Mouse (Mus musculus) stomach, embryonic 14.5 days (tissue): ENCODE measurements around the gene Crip2. TPM values are rescaled to one million over a fixed set of nuclear protein-coding genes. Genes with fewer than 3 reads are reported as not detected.

Source experiments
- ATAC-seq: fragments of 200-750 bp; cut with Nextera tagmentation; 2 replicates; pipeline ENCODE4 v1.8.0; 2017; ENCODE audit warnings: low read depth, moderate TSS enrichment; ENCODE audit not compliant: insufficient number of reproducible peaks, insufficient read depth, low FRiP score
- H3K27ac ChIP-seq: fragments of 300-500 bp; sonication (generic); 2 replicates; pipeline ENCODE4 v1.5.1; 2014; ENCODE audit warnings: mild to moderate bottlenecking, low read length, moderate library complexity, mixed read lengths
- H3K27me3 ChIP-seq: fragments of 300-500 bp; sonication (generic); 2 replicates; pipeline ENCODE4 v1.6.1; 2014; ENCODE audit warnings: low read length, control low read depth, mixed read lengths; ENCODE audit not compliant: control insufficient read depth, insufficient read depth
- H3K36me3 ChIP-seq: fragments of 300-500 bp; sonication (generic); 2 replicates; pipeline ENCODE4 v1.6.1; 2014; ENCODE audit warnings: mild to moderate bottlenecking, control low read depth, low read length, moderate library complexity, mixed read lengths; ENCODE audit not compliant: control insufficient read depth, insufficient read depth
- H3K4me1 ChIP-seq: fragments of 300-500 bp; sonication (generic); 2 replicates; pipeline ENCODE4 v1.6.1; 2014; ENCODE audit warnings: low read length, control low read depth, mixed read lengths; ENCODE audit not compliant: control insufficient read depth, insufficient read depth
- H3K4me2 ChIP-seq: fragments of 300-500 bp; sonication (generic); replicated peaks from 2 replicates; pipeline ENCODE4 v1.6.1; 2014; ENCODE audit warnings: low read depth, low read length, control low read depth
- H3K4me3 ChIP-seq: fragments of 300-500 bp; sonication (generic); 2 replicates; pipeline ENCODE4 v1.5.1; 2014; ENCODE audit warnings: low read depth, low read length, control low read depth
- H3K9ac ChIP-seq: fragments of 300-500 bp; sonication (generic); replicated peaks from 2 replicates; pipeline ENCODE4 v1.6.1; 2014; ENCODE audit warnings: low read depth, mild to moderate bottlenecking, control low read depth, low read length, moderate library complexity, mixed read lengths
- H3K9me3 ChIP-seq: fragments of 300-500 bp; sonication (generic); 2 replicates; pipeline ENCODE4 v1.6.1; 2016; ENCODE audit warnings: low read depth, low read length, control low read depth; ENCODE audit not compliant: control insufficient read depth
- WGBS: fragments of 180-500 bp; shearing (Covaris S2); extraction: QIAGEN DNeasy Blood & Tissue Kit; methylation state at CpG from one replicate; pipeline ENCODE4 v1.1.7; 2014; 5-methylcytosine and 5-hydroxymethylcytosine counted together
- polyA plus RNA-seq: library from polyadenylated mRNA; unstranded; fragments of >200 nt; fragmentation: Nextera tagmentation; extraction: Ambion mirVana; gene quantifications from 2 replicates; pipeline ENCODE4 v1.2.1, GENCODE M21; 2014

The Crip2 gene
- 118 and 124 TPM in 2 replicates for polyA plus RNA-seq

DNA sequence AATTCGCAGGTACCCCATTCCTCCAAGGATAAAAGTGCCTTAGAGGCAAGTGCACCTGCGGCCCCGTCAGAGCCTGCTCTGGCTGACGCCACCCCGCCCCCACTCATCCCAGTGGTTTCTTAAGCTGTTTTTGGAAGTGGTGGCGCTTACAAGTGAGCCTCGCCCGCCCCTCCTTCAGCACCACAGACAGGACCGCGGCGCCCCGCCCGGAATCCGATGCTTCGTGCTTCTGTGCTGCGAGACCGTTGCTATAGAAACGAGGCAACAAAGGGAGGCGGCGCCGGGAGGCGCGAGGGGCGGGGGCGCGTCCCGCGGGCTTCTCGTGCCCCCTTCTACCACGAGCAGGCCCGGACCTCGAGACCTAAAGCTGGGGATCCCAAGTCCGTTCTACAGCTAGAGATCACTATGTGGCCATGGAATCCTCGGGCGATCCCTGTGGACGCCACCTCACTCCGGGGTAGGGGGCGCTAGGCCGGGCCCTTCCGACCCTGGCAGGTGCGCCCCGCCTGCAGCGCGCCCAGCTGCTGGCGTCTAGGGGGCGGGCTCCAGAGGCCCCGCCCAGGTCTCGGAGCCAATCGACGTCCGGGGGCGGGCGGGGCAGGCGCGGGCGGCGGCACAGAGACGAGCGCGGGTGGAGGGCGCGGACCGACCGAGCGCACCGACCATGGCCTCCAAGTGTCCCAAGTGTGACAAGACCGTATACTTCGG is at the start of gene Crip2:
Crip2 (plus strand) TSS at position 329 of the 708 bp plus-strand sequence.
- no peak within 1 kb of the TSS; the same call in 1 of the 2 replicates for H3K27ac ChIP-seq
- H3K9me3 ChIP-seq = no peaks in the 10 kb centered on the region
- H3K4me3 ChIP-seq = peak within 1 kb of the TSS; percentile 42
- peaks cover 3% of the 10 kb centered on the region; the same call in 1 of the 2 replicates for H3K27me3 ChIP-seq
- peak within 1 kb of the TSS; percentile 15; the same call in 1 of the 2 replicates for H3K9ac ChIP-seq
- H3K36me3 ChIP-seq = peaks cover 30% of the 10 kb centered on the region
- WGBS = under 1% methylated on average over 68 of the region's 68 CpGs
- ATAC-seq = peak; percentile 83
- H3K4me2 ChIP-seq = peak within 1 kb of the TSS; percentile 61
- H3K4me1 ChIP-seq = peaks cover 28% of the 10 kb centered on the region

DNA sequence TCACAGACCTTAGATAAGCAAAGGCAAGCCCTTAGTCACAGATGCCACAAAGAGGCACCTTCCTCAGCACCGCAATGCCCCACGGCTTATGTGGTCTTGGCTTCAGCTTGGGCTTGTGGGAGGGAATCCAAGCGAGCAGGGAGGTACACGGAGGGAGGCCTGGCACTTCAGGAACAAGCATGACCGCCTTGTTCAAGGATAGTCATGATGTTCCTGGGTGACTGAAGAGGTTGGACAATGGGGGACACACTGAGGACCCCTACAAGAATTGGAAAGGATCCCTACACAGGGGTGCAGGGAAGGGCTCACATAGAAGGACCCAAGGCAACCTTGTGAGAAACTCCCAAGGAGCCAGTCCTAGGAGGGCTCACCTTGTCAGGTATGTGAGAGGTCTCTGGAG is 43.0 kb upstream of the Crip2 start:
- ATAC-seq = no peak
- no peaks in the 10 kb centered on the region for H3K9me3 ChIP-seq
- no peaks in the 10 kb centered on the region for H3K36me3 ChIP-seq
- 83% methylated on average over 5 of the region's 5 CpGs for WGBS
- H3K4me3 ChIP-seq = no peak overlapping the region
- peak overlapping the region; percentile 86 for H3K4me2 ChIP-seq
- no peaks in the 10 kb centered on the region for H3K27me3 ChIP-seq
- H3K27ac ChIP-seq = no peak overlapping the region
- H3K9ac ChIP-seq = 0 out of 2 replicates have a peak overlapping the region, but pooled peaks have one; percentile 99
- peaks cover 23% of the 10 kb centered on the region for H3K4me1 ChIP-seq

DNA sequence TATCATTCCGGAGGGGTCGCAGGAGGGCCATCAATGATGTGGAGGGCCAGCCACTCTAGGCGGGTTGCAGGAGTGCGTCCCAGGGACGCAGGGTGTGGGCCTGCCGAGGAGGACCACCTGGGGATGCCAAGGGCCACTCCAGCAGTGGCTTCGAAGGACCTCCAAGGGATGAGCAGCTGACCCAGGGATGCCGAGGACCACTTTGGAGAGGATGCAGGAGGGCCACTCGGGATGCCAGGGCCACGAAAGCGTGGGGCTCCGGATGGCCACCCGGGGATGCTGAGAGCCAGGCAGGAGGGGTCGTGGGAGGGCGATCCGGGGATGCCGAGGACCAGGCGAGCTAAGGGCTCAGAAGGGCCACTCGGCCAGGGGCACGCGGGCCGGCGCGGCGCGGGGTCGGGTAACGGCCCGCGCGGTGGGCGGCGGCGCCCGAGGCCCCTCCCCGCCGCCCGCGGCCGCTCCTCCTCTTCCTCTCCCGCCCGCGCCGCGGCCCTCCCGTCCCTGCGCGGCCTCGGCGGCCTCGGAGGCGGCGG is 42.2 kb upstream of the Crip2 start, which contains the start of gene Mta1:
Mta1 (plus strand) TSS at position 530 of the 533 bp plus-strand sequence.
- Histone ChIP-seq H3K4me3 (peak within 1 kb of the TSS; percentile 91), H3K27me3 (no peaks in the 10 kb centered on the region), H3K27ac (peak within 1 kb of the TSS; percentile 56; the same call in 1 of the 2 replicates), H3K4me1 (peaks cover 27% of the 10 kb centered on the region), H3K4me2 (peak within 1 kb of the TSS; percentile 87), H3K9me3 (no peaks in the 10 kb centered on the region), H3K9ac (peak within 1 kb of the TSS; percentile 99), H3K36me3 (peaks cover 1% of the 10 kb centered on the region; the same call in 1 of the 2 replicates)
- ATAC-seq = peak; percentile 79
- 1% methylated on average over 32 of the region's 53 CpGs for WGBS

DNA sequence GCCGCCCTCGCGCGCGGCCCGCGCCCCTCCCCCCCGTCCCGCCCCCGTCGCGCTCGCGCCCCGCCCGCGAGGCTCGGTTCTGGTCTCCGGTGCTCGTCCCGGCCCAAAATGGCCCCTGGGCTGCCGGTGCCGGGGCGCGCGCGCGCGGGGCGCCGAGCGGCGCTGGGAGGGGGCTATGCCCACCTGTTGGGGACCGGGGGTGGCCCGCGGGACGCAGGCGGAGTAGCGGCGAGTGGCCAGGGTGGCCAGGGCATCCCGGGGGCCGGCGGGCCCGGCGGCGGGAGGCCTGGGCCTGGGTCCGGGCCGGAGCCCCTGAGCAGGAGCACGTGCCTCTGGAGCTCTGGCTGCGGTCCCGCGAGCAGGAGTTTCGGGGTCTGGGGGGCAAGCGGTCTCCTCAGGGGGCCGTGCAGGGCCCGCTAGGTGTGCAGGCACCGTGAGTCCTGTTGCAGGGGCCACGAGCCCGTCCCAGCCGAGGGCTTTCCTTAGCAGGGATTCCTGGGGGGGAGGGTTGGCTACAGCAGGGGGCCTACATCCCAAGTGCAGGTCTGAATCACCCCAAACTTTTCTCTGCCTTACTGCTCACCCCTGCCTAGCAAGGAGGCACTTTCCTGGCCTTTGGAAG is 41.4 kb upstream of the Crip2 start:
- Histone ChIP-seq H3K4me3 (peak overlapping the region; percentile 91), H3K4me2 (peak overlapping the region; percentile 87), H3K9ac (peak overlapping the region; percentile 99), H3K36me3 (peaks cover 3% of the 10 kb centered on the region; the same call in 1 of the 2 replicates), H3K27me3 (no peaks in the 10 kb centered on the region), H3K4me1 (peaks cover 28% of the 10 kb centered on the region), H3K9me3 (no peaks in the 10 kb centered on the region), H3K27ac (peak overlapping the region; percentile 56; the same call in 1 of the 2 replicates)
- 0 out of 2 replicates have a peak, but pooled peaks have one; percentile 14 for ATAC-seq
- under 1% methylated on average over 36 of the region's 60 CpGs for WGBS

DNA sequence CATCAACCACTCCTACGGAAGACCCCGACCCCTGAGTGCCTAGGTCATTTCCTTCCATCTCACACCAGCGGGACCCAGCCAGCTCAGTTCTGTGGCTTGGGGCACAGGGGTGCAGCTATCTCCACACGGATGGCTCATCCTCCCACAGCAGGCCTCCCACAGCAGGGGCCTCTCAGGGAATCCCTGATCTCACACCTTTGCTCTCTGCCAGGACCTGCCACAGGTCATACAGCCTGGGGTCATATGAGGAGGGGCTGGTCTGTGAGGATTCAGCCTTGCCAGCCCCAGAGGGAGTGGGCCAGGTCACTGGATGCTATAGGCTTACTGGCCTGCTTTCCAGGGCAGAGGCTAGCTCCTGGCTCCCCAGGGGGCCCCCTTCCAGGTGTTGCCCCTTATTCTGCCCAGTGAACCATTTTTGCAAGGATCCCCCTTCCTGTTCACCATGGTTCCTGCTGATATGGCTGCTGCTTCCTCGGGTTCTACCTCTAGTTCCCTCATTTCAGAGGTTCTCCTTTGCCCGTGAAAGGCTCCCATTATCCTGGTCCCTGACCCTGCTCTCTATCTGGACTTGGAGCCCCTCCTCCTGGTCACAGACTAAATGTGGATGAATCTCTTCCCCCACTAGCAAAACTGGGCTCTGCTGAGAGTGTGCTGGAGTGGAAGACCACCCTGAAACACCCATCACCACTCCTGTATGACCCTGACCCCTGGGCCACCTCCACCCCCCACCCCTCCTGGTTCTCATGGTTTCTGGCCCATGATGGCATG is 40.4 kb upstream of the Crip2 start:
- peaks cover 3% of the 10 kb centered on the region; the same call in 1 of the 2 replicates for H3K36me3 ChIP-seq
- H3K9ac ChIP-seq = peak overlapping the region; percentile 99
- H3K27me3 ChIP-seq = no peaks in the 10 kb centered on the region
- H3K4me1 ChIP-seq = peaks cover 30% of the 10 kb centered on the region
- H3K27ac ChIP-seq = no peak overlapping the region; the same call in 1 of the 2 replicates
- H3K4me3 ChIP-seq = peak overlapping the region; percentile 91
- ATAC-seq = no peak
- 20% methylated on average over 6 of the region's 6 CpGs for WGBS
- H3K9me3 ChIP-seq = no peaks in the 10 kb centered on the region
- peak overlapping the region; percentile 87 for H3K4me2 ChIP-seq

DNA sequence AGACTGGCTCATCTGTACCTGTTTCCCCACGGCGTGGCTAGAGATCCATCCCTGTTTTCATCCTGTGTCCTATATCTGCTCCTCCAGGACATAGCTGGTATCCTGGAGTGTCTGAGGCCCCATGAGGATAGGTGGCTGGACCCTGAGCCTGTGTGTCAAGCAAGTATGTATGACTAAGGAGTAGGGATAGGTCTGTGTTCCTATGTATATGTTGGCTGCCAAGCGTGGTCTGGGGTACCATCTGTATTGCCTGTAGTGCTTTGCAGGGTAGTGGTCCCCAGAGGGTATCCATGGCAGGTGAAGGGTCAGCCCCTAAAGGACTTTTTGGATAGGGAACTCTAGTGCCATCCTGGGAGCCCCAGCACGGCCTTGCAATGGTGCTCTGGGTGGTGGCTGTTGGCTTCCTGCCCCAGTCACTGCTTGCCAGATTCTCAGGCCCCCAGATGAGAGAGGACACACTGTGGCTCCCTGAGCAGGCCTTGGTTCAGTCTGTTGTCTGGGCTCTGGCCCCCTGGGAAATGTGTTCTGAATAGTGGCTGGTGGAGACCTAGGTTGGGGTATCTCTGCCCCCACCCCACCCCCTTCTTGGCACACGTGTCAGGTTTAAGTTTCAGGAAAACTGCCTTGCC is 39.5 kb upstream of the Crip2 start:
- 74% methylated on average over 5 of the region's 5 CpGs for WGBS
- H3K4me1 ChIP-seq = peaks cover 30% of the 10 kb centered on the region
- peaks cover 3% of the 10 kb centered on the region; the same call in 1 of the 2 replicates for H3K36me3 ChIP-seq
- H3K27me3 ChIP-seq = no peaks in the 10 kb centered on the region
- H3K4me3 ChIP-seq = no peak overlapping the region
- H3K27ac ChIP-seq = no peak overlapping the region
- H3K9ac ChIP-seq = no peak overlapping the region
- H3K9me3 ChIP-seq = no peaks in the 10 kb centered on the region
- ATAC-seq = no peak
- no peak overlapping the region for H3K4me2 ChIP-seq

DNA sequence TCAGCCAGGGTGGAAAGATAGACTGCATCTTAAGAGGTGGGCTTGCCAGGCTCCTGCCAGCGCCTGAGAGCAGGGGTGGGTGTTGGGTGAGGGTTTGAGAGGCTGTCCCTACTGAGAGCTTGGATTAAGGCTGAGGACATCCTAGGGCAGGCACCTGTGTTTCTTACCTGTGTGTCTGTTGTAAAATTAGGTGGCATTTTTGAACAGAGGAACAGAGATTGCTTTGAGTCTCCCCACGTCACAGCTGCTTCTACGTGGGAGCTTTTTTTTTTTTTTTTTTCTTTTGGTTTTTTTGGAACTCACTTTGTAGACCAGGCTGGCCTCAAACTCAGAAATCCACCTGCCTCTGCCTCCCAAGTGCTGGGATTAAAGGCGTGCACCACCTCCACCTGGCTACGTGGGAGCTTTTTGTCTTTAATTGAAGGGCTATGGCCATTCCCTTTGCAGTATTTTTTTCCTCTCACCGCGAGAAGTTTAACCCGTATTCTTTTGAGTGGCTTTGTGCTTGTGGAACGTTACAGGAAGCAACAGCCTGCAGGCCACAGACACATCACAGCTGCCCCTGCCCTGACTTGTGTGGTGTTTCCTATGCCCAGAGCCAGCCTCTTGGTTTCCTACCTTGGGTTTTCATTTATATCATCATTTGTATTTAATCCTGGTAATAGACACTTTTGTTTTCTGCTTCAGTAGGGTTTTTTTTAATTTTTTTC is 38.6 kb upstream of the Crip2 start:
- WGBS = 80% methylated on average over 9 of the region's 9 CpGs

More for the DNA sequence above, 38.6 kb upstream of the Crip2 start:
- Histone ChIP-seq H3K4me1 (peaks cover 30% of the 10 kb centered on the region), H3K27me3 (no peaks in the 10 kb centered on the region), H3K4me2 (no peak overlapping the region), H3K27ac (no peak overlapping the region), H3K4me3 (no peak overlapping the region), H3K9ac (no peak overlapping the region), H3K9me3 (no peaks in the 10 kb centered on the region), H3K36me3 (peaks cover 3% of the 10 kb centered on the region; the same call in 1 of the 2 replicates)
- ATAC-seq = no peak
